Mouse (Mus musculus): ENCODE measurements around the gene Hsd17b6.

DNA sequence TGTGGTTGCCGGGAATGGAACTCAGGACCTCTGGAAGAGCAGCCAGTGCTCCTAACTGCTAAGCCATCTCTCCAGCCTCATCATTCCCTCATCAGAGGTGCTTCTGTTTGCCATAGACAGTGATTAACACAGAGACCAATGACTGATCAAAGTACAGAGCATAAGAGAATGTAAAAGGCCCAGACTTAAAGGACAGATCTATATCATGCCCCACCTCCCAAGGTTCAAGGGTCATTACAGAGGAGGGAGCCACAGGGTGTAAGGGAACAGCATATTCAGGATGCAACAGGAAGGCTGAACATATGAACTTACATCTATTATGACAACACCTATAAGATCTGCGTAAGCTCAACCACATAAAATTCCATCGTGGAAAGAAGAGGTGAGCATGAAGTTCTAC is 10.7 kb downstream of the Hsd17b6 start:
- TF ChIP-seq POLR2A (IDR thresholded peaks at IDR 0.05; ENCODE audit: borderline replicate concordance, control insufficient read depth, low read depth, low read length) (no peak), CTCF (IDR thresholded peaks at IDR 0.05; ENCODE audit: control insufficient read depth, insufficient read depth, low read length) (no peak)

Data from bone marrow, adult 2 months (tissue).